Mouse (Mus musculus) heart, postnatal 14 days (tissue): ENCODE measurements at regions not wholly inside any gene's neighbourhood (a gene's known extent, or its start where the extent isn't known, plus 50 kb on each side); places are given as distances from the start of the nearest gene placed in this dataset.

Experiments used
- DNase-seq, 2 experiments: peaks; one replicate each; pipeline ENCODE4 v3.0.0; 2021 to 2022
- intact Hi-C: fragments of 180-260 bp; cut with DNase I; formaldehyde crosslinking; loops from one replicate; pipeline ENCODE4 v1.15.1; 2025
- microRNA-seq, 2 experiments: library from miRNA; unstranded; fragments of <30 nt; microRNA quantifications; one replicate each; pipeline ENCODE4 v1.2.0; 2021 to 2022

DNA sequence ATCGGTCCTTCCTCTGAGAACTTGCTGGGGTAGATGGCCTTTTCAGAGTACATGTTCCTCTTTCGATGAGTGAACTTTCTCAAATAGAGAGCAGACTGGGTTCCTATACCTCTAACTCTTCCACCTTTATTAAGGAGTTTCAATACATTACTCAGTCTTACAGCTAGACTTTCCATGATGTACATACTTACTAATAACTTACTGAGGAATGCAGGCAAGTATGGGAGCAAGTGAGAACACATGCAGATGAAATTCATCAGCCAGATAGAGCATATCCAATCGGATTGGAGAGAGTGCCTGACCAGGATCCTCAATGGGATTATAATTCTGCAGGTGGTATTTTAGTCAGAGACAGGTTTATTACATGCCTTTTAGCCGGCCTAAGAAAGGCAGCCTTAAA, 292.2 kb upstream of the Large1 start:
- no peak for DNase-seq
- intact Hi-C loops, result no loop called here

DNA sequence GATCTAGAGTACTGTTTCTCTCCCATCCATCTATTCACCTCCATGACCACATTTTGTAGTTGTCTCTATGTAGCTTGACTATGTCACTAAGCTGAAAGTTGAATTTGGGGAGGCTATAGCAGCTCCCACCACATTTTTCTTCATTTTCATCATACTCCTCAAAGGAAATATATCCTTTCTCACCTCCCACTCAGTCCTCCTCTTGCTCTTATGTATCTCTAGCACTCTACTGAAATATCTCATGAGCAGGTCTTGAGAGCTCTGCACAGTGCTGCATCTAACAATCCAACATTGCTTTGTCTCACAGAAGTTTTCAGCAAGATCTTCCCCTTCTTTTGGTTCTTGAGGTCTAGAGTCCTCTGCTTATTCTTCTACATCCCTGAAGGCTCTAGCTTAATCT, 273.5 kb upstream of the Large1 start:
- DNase-seq, result no peak
- intact Hi-C loops, result no loop called here

DNA sequence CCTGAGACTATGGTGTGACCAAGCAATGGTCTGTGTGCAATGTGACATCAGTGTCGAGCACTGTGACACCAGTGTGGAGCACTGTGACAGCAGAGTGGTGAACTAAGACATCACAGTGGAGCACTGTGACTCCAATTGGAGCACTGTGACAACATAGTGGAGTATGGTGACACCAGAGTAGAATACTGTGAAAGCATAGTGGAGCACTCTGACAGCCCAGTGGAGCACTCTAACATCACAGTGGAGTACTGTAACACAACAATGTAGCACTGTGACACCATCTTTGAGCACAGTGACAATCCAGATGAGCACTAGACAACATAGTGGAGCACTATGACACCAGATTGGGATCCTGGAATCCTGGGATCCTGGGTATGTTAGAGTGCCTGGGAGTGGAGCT, 265.6 kb upstream of the Large1 start:
- peak in 1 of 2 experiments; percentile 1 for DNase-seq
- intact Hi-C loops, result no loop called here

DNA sequence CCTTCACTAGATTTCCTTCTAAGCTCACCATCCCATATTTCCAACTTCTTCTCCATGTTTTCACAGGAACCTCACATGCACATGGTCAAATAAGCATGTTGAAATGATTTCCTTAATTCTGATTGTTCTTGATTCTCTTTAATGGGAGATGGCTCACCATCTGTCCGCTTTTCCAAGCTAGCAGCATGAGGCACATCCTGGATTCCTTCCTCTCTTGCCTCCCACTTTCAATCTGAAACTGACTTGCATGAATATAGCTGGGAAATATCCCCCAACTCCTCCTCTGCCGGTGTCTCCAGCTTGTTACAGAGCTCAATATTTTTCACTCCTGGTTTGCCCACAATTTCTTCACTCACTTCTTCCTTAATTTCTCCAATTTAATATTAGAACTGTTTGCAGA, 261.3 kb upstream of the Large1 start:
- intact Hi-C loops, result no loop called here

DNA sequence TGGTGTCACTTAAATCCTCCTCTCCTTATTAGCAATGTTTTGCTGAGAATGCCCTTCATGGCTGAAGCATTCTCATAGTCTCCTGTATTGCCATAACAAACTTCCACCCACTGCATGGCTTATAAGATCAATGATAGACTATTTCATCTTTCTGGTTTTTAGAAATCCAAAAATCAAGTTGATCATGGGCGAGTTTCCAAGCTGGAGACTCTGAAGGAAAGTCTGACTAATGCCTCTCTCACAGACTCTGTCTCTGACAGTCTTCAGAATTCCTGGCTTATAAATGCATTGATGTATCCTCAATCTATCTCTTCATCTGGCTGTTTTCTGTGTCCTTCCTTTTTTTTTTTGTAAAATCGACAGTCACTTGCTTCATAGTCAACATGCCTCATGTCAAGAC, 260.8 kb upstream of the Large1 start:
- intact Hi-C loops, result no loop called here

More for the DNA sequence above, 261.3 kb upstream of the Large1 start:
- DNase-seq, result no peak

DNA sequence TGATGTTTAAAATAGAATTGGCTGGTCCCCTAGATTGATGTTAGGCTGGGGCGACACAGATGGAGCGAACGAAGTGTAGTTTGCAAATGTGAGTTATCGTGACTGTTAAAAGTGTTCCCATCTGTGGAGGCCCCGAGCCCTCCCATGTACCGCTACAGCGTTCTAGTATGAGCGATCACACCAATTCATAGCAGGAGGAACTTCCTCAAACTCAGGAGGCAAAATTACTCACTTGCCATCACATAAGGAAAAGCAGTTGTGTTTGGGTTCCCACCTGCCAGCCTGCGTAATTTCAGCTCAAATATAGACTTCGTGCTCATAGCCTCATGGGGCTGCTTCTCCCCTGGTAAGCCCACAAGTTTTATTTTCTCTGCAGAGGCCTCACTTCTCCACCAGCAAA, 258.2 kb upstream of the Large1 start:
- intact Hi-C loops, result no loop called here
- DNase-seq, result no peak

More for the DNA sequence above, 260.8 kb upstream of the Large1 start:
- DNase-seq, result no peak

DNA sequence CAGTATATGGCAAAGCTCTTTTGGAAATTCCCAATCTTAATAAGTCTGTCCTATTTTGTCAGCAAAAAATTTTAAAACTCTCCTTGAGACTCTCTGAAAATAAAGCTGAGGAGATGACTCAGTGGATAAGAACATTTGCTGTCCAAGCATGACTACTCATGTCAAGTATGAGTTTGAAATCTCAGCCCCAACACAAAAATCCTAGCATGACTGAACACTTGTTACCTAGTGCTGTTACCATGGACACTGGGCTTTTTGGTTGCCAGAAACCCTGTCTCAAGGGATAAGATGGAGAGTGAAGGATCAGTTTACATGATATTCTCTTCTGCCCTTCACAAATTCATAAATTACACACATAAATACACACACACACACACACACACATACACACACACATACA, 217.3 kb upstream of the Large1 start:
- DNase-seq, result no peak
- intact Hi-C loops, result no loop called here

DNA sequence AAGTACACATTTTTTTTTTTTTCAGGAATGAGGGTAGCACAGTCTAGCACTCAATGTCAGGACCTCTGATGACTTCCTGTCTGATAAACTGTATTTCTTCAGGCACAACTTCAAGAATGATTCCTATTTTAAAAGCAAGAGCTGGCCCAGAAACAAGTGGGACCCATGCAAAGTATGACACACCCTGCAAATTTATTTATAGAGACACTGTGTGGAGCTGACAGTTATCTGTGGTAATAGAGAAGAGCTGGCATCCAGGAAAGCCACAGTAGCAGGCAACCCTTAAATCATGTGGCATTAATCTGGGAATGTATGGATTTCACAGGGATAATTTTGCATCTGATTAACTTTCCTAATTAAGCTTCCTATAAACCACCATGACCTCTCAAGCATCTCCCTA, 216.6 kb upstream of the Large1 start:
- no peak for DNase-seq
- intact Hi-C loops, result no loop called here

Small RNA genes in the stretch of these regions (microRNA-seq; reads per million reads assigned to microRNA genes)
- gene Gm23255, result 0 reads per million in 2 experiments
